Mouse (Mus musculus) olfactory bulb, adult 2 months (tissue): ENCODE data around the gene Limk2. TPM values are rescaled to one million over a fixed set of nuclear protein-coding genes. Genes with fewer than 3 reads are reported as not detected.

Source experiments
- H3K27ac ChIP-seq: fragments of 200-500 bp; 2 replicates; pipeline ENCODE4 v1.5.1; 2012; ENCODE audit warnings: low read depth, low read length; ENCODE audit not compliant: insufficient read depth
- H3K4me1 ChIP-seq: fragments of 200-500 bp; 2 replicates; pipeline ENCODE4 v1.6.1; 2012; ENCODE audit warnings: low read length; ENCODE audit not compliant: control insufficient read depth, insufficient read depth
- H3K4me3 ChIP-seq: fragments of 200-500 bp; 2 replicates; pipeline ENCODE4 v1.5.1; 2012; ENCODE audit warnings: mild to moderate bottlenecking, low read depth, low read length, moderate library complexity; ENCODE audit not compliant: insufficient read depth
- CTCF ChIP-seq: fragments of 200-500 bp; IDR thresholded peaks from 2 replicates; pipeline ENCODE4 v1.5.1; 2012; ENCODE audit warnings: low read depth, mild to moderate bottlenecking, low read length, moderate library complexity; ENCODE audit not compliant: insufficient read depth
- POLR2A ChIP-seq: fragments of 200-500 bp; IDR thresholded peaks from 2 replicates; pipeline ENCODE4 v1.6.1; 2012; ENCODE audit warnings: mild to moderate bottlenecking, low read depth, low read length, moderate library complexity; ENCODE audit not compliant: insufficient read depth
- WGBS: fragments of 180-500 bp; shearing (Covaris S2); methylation state at CpG from one replicate; pipeline ENCODE4 v1.1.7; 2018; 5-methylcytosine and 5-hydroxymethylcytosine counted together
- polyA plus RNA-seq: library from polyadenylated mRNA; stranded (reverse); fragments of >200 nt; gene quantifications from 2 replicates; pipeline ENCODE4 v1.2.4, GENCODE M21; 2012; ENCODE audit warnings: low replicate concordance; ENCODE audit not compliant: missing spikeins, insufficient read depth, insufficient read length

Limk2 gene
- polyA plus RNA-seq, 1 experiment, result not detected

DNA sequence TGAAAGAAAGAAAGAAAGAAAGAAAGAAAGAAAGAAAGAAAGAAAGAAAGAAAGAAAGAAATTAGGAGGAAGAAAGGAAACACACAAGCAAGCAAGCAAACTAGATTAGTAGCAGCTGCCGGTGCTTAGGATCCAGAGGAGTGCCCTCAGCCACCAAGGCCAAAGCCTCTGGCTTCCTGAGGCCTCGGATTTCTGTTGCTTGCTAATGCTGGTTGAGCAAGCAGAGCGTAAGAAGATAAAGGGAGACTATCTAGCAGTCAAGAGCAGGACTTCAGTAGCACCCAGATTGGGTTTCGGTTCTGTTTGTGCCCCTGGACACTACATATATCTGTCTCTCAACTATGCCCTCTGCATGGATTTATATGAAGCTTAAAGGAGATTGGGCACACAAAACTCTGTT is 13.3 kb upstream of the Limk2 start:
- Histone ChIP-seq H3K27ac (no peak overlapping the region), H3K4me1 (no peaks in the 10 kb centered on the region), H3K4me3 (no peak overlapping the region)
- 80% methylated on average over 4 of the region's 4 CpGs for WGBS
- no peak for TF ChIP-seq CTCF
- no peak for TF ChIP-seq POLR2A

DNA sequence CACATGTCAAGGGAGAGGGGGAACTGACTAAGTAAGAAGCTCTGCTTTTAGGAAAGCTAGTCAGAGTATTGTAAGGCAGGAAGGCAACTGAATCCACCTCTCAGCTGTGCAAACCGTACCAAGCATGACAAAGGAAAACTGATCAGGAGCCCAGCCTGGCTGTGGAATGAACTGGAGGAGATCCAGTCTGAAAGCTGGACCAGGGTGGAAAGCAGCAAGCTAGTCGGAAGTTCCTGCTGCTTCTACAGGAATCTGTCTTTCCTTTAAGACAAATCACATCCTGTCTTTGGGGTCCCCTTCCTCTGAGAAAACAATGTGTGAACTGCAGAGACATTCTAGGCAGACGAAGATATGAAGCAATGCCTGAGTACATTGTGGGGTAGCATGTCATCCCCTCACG is 9.8 kb upstream of the Limk2 start:
- H3K4me1 ChIP-seq, result no peaks in the 10 kb centered on the region
- WGBS, result 75% methylated on average over 4 of the region's 4 CpGs
- H3K27ac ChIP-seq, result no peak overlapping the region
- TF ChIP-seq CTCF, result no peak
- no peak for TF ChIP-seq POLR2A
- no peak overlapping the region for H3K4me3 ChIP-seq

DNA sequence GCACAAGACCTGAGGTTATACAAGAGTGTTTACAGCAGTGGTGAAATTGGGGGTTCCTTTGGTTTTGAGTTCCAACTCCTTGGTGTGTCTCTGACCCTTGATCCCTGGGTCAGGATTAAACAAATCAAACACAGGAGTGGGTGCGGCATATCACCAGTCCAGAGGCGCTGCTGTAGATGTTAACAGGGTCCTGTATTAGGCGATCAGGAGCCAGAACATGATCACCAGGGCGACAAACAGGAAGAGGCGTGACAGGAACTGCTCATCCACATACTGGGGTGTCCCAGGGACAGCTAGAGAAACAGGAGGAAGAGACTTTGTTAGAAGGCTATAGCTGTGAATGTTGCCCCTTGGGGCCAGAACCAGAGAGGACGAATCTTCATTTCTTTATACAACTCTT is 8.8 kb upstream of the Limk2 start:
- Histone ChIP-seq H3K4me3 (no peak overlapping the region), H3K27ac (no peak overlapping the region), H3K4me1 (no peaks in the 10 kb centered on the region)
- TF ChIP-seq CTCF (no peak), POLR2A (no peak)
- 85% methylated on average over 6 of the region's 6 CpGs for WGBS

DNA sequence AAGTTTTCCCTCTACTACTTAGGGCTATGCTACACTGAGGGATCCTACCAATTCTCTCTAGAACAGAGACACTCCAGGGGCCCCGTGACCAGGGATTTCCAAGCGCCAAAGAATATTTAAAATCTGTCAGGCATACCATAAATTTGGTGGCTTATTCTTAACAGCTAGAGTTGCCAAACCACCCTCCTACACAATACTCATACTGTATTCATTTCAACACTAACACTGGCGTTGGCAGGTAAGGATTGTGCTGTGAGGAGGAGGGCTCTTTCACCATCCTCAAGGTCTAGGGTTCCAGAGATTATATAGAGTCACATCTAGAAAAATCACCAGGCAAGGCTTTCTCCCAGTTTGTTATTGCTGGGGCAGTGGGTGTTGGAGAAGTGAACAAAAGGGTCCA is 7.4 kb upstream of the Limk2 start:
- Histone ChIP-seq H3K4me1 (no peaks in the 10 kb centered on the region), H3K4me3 (no peak overlapping the region), H3K27ac (no peak overlapping the region)
- WGBS, result 92% methylated on average over 3 of the region's 3 CpGs
- TF ChIP-seq POLR2A (no peak), CTCF (no peak)

DNA sequence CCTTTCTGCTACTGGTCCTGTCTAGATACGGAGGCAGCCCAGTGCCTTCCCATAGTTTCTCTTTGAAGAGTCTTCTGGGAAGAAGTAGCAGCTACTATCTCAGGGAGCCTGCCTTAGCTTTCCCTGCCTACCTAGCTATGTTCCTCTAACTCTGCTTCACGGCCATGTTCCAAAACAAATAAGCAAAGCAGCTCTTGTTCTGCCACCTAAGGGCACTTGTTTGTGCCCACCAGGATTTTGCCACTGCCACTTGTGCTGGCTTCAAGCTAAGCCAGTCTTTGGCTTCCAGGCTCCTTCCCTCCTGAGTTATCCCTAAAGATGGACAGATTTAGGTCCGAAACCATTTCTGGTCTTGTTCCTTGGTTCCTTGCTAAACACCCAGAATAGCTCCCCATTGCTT is 3.1 kb upstream of the Limk2 start:
- Histone ChIP-seq H3K4me3 (no peak overlapping the region), H3K4me1 (peaks cover 6% of the 10 kb centered on the region), H3K27ac (no peak overlapping the region)
- whole genome bisulfite sequencing, result 87% methylated on average over 3 of the region's 3 CpGs
- TF ChIP-seq POLR2A (no peak), CTCF (no peak)

DNA sequence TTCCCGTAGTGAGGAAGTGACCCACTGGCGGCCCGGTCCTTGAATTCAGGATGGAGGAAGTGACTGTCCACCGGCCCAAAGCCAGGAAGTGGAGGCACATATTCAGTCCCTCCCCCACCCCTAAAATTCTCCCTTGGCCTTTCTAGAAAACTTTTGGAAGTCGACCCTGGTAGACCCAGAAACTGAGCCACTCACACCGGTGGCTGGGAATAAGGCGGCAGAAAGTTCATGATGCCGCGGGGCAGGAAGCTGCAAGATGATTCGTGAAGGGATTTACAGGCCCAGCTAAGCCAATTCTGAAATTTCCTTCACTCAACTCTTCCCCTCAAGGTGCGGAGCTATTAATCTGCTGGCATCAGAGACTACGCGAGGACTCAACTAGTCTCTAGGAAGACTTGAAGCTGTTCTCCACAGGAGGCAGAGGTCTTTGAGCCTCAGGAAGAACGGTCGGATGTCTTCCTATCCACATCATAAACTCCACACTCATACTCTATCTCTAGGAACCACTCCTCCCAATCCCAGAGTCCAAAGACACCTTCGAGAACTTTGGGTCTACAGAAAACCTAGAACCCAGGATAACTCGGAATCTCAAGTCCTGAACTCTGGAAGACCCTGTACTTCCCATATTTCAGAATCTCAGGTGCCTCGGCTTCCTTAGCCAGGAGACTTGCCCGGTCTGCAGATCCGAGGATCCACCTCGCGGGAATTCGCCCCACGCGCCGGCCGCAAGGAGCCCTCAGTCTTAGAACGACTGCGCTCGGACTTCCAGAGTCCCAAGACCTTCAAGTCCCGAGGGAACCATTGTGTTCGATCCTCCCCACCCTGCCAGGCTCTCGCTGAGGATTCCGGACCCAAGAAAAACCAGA is 625 bp downstream of the Limk2 start:
- Histone ChIP-seq H3K27ac (peak overlapping the region; percentile 19; the same call in 1 of the 2 replicates), H3K4me1 (peaks cover 6% of the 10 kb centered on the region), H3K4me3 (peak overlapping the region; percentile 90)
- TF ChIP-seq CTCF, result no peak
- TF ChIP-seq POLR2A, result no peak
- WGBS, result 11% methylated on average over 34 of the region's 34 CpGs

DNA sequence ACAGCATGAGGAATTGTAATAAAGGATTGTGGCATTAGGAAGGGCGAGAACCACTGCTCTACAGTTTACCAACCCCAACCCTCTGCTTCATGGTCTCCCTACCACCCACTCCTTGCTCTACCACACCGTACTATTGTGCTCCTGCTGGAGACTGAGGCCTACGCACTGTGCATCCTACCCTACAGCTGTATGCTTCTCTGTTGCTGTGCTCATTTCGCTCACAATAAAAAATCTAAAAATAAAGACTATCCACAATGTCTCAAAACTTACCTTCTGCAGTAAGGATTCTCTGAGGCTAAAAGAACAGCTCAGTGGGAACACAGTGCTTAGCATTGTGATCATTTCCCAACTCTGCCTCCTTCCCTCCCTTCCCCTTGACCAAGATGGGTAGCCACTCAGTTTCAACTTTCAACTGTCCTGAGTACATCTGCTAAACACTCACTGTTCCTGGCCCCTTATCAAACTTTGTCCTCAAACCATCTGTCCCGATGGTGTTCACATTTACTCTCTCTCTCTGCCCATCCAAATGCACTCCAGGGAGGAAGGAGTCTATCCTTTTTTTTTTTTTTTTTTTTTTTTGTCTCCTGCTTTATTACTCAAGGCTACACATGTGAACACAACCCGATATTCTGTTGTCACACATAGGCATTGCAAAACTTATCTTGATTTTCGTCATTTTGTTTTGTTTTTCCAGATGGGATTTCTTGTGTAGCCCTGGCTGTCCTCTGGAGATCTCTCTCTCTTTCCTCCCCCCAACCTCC is 4.5 kb downstream of the Limk2 start:
- WGBS, result 63% methylated on average over 7 of the region's 7 CpGs
- Histone ChIP-seq H3K27ac (peak overlapping the region; percentile 76; the same call in 1 of the 2 replicates), H3K4me3 (no peak overlapping the region), H3K4me1 (peaks cover 9% of the 10 kb centered on the region)
- TF ChIP-seq POLR2A (no peak), CTCF (no peak)

DNA sequence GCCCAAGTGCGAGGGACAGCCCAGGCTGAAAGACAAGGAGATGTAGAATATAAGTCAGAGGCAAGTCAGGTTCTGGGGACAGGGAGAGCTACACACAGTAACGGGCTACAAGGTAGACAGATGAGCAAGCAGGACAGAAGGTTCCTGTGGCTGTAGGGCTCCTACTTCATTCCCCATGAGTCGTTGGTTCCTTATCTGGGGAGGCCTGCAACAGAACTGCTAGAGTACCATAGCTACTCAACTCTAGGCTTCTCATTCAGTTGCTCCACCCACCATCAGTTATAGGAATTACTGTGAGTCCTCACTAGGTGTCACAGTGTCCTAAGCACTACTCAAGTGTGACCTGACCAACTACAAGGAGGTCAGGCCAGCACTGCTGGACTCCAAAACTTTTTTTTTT is 6.0 kb downstream of the Limk2 start:
- peaks cover 5% of the 10 kb centered on the region; the same call in 1 of the 2 replicates for H3K4me1 ChIP-seq
- WGBS, result 88% methylated on average over 3 of the region's 3 CpGs
- TF ChIP-seq CTCF (no peak), POLR2A (no peak)
- H3K4me3 ChIP-seq, result no peak overlapping the region
- H3K27ac ChIP-seq, result no peak overlapping the region

DNA sequence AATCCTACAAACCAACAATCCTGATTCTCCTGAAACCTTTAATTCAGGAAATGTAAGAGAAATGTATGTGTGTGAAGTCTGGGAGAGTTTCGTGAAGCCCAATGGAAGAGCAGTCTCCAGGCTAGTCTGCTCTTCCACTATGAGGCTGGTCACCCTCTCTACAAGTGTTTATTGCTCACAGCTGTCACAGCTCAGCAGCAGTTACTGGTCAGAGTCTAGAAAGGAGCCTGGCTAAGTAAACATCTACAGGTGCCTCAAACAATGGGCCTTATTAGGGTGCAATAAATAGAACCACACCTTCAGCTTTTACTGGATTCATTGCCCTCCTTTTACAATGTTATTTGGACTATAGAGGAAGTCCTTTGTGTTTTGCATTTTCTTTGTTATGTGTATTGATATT is 10.7 kb downstream of the Limk2 start:
- Histone ChIP-seq H3K4me3 (no peak overlapping the region), H3K27ac (no peak overlapping the region; the same call in 1 of the 2 replicates), H3K4me1 (peaks cover 15% of the 10 kb centered on the region)
- WGBS, result 84% methylated on average over 1 of the region's 1 CpGs
- TF ChIP-seq POLR2A (no peak), CTCF (no peak)
